Mouse (Mus musculus) mouse embryonic stem cell (cell line): Measurements from ENCODE around the gene Fbxl17.

Experiments used
- in situ Hi-C, 2 experiments: fragments of 300-500 bp; cut with MboI; formaldehyde crosslinking; loops; 1 replicate in 1 of 2; 3 replicates in 1 of 2; pipeline ENCODE4 v1.14.3; 2019 to 2020; ENCODE audit warnings: low sequenced_read_pairs in 2 of 2, low pct_unique_long_range_greater_than_20kb in 1 of 2, mixed read lengths in 1 of 2; ENCODE audit not compliant: unreplicated experiment in 1 of 2

The Fbxl17 gene

GRCm38 (mm10) chr17:63358837-63359236, 141.0 kb downstream of the Fbxl17 start:
- in situ Hi-C loops = no loop called here

- in situ Hi-C loops = no loop called here
Measured at GRCm38 (mm10) chr17:63356202-63356601, 143.6 kb downstream of the Fbxl17 start.

- in situ Hi-C loops = no loop called here
Measured at GRCm38 (mm10) chr17:63352634-63353195, 147.1 kb downstream of the Fbxl17 start.

GRCm38 (mm10) chr17:63351682-63352081, 148.1 kb downstream of the Fbxl17 start:
- in situ Hi-C loops = no loop called here

- in situ Hi-C loops = no loop called here
Measured at GRCm38 (mm10) chr17:63350876-63351509, 148.8 kb downstream of the Fbxl17 start.

GRCm38 (mm10) chr17:63344101-63344500, 155.7 kb downstream of the Fbxl17 start:
- in situ Hi-C loops = no loop called here

GRCm38 (mm10) chr17:63343076-63343475, 156.7 kb downstream of the Fbxl17 start:
- in situ Hi-C loops = no loop called here

- in situ Hi-C loops = no loop called here
Measured at GRCm38 (mm10) chr17:63342440-63342839, 157.4 kb downstream of the Fbxl17 start.

- in situ Hi-C loops = no loop called here
Measured at GRCm38 (mm10) chr17:63341203-63341602, 158.6 kb downstream of the Fbxl17 start.

- in situ Hi-C loops = loop anchor here in 1 of 2 experiments (10.0 kb wide), 1 partner anchor 136 kb away; no protein-coding TSS in a partner anchor
Measured at GRCm38 (mm10) chr17:63328888-63329287, 170.9 kb downstream of the Fbxl17 start.

- in situ Hi-C loops = loop anchor here in 1 of 2 experiments (10.0 kb wide), 1 partner anchor 139 kb away; no protein-coding TSS in a partner anchor
Measured at GRCm38 (mm10) chr17:63326227-63326626, 173.6 kb downstream of the Fbxl17 start.

GRCm38 (mm10) chr17:63324672-63325071, 175.1 kb downstream of the Fbxl17 start:
- in situ Hi-C loops = loop anchor here in 1 of 2 experiments (10.0 kb wide), 1 partner anchor 140 kb away; no protein-coding TSS in a partner anchor

- in situ Hi-C loops = loop anchor here in 1 of 2 experiments (10.0 kb wide), 1 partner anchor 141 kb away; no protein-coding TSS in a partner anchor
Measured at GRCm38 (mm10) chr17:63324039-63324438, 175.8 kb downstream of the Fbxl17 start.

GRCm38 (mm10) chr17:63322846-63323245, 177.0 kb downstream of the Fbxl17 start:
- in situ Hi-C loops = loop anchor here in 1 of 2 experiments (10.0 kb wide), 1 partner anchor 142 kb away; no protein-coding TSS in a partner anchor

- in situ Hi-C loops = loop anchor here in 1 of 2 experiments (10.0 kb wide), 1 partner anchor 144 kb away; no protein-coding TSS in a partner anchor
Measured at GRCm38 (mm10) chr17:63321290-63321689, 178.5 kb downstream of the Fbxl17 start.

GRCm38 (mm10) chr17:63317518-63317917, 182.3 kb downstream of the Fbxl17 start:
- in situ Hi-C loops = no loop called here

GRCm38 (mm10) chr17:63315646-63316480, 184.0 kb downstream of the Fbxl17 start:
- in situ Hi-C loops = no loop called here

- in situ Hi-C loops = no loop called here
Measured at GRCm38 (mm10) chr17:63312804-63313203, 187.0 kb downstream of the Fbxl17 start.

- in situ Hi-C loops = no loop called here
Measured at GRCm38 (mm10) chr17:63312330-63312729, 187.5 kb downstream of the Fbxl17 start.
